In genomic region chr8:11841571-11841970, GRCm38 (mm10) we compare ENCODE assay signal across 10 mouse cellular contexts. TPM values are rescaled to one million over a fixed set of nuclear protein-coding genes. Genes with fewer than 3 reads are reported as not detected.
DNase-seq lines count a peak whose midpoint lies in the region; ATAC-seq lines count a peak whose summit lies in the region.
"Had no signal": no experiment of that assay in that cellular context is flagged by ENCODE, and none has a peak within 500 bp of the region (broad histone marks: within the 10 kb centered on the region; RNA-seq: fewer than 3 reads in every experiment).

No protein-coding gene starts in this region.

- no peaks in the 10 kb centered on the region for H3K27me3 ChIP-seq in heart, embryonic 10.5 days (ENCODE audit: insufficient read depth, poor library complexity, severe bottlenecking)
- no peaks in the 10 kb centered on the region for H3K27me3 ChIP-seq in forebrain, embryonic 14.5 days (replicated peaks; ENCODE audit: control insufficient read depth, insufficient read depth, low read length)
- no peaks in the 10 kb centered on the region for H3K27me3 ChIP-seq in intestine, embryonic 16.5 days (replicated peaks; ENCODE audit: control insufficient read depth, insufficient read depth, low read length)

- no peaks in the 10 kb centered on the region for H3K36me3 ChIP-seq in heart, embryonic 10.5 days
- no peaks in the 10 kb centered on the region; the same call in 1 of the 2 replicates for H3K36me3 ChIP-seq in forebrain, embryonic 14.5 days (ENCODE audit: control insufficient read depth, insufficient read depth, low read length)
- no peaks in the 10 kb centered on the region for H3K36me3 ChIP-seq in intestine, embryonic 16.5 days (ENCODE audit: control insufficient read depth, insufficient read depth, low read length)

- peak; percentile 73 for ATAC-seq in forebrain, embryonic 14.5 days
- no peak for ATAC-seq in intestine, embryonic 16.5 days

- 46% methylated on average over 8 of the region's 8 CpGs for WGBS in heart, embryonic 10.5 days
- WGBS in forebrain, embryonic 14.5 days, result 18% methylated on average over 8 of the region's 8 CpGs
- WGBS in intestine, embryonic 16.5 days, result 37% methylated on average over 8 of the region's 8 CpGs

- H3K9ac ChIP-seq in forebrain, embryonic 14.5 days (ENCODE audit: low read length), result no peak overlapping the region
- peak overlapping the region; percentile 32; the same call in 1 of the 2 replicates for H3K9ac ChIP-seq in intestine, embryonic 16.5 days (ENCODE audit: low read depth, low read length)

- H3K4me1 ChIP-seq in heart, embryonic 10.5 days, result peaks cover 27% of the 10 kb centered on the region
- peaks cover 16% of the 10 kb centered on the region for H3K4me1 ChIP-seq in forebrain, embryonic 14.5 days (ENCODE audit: control insufficient read depth, insufficient read depth, low read length)
- no peaks in the 10 kb centered on the region; the same call in 1 of the 2 replicates for H3K4me1 ChIP-seq in intestine, embryonic 16.5 days (ENCODE audit: control insufficient read depth, insufficient read depth, low read length)

- no peak for DNase-seq in heart, embryonic 10.5 days (ENCODE audit: low spot score)
- DNase-seq in heart, adult 8-10 months (ENCODE audit: low spot score), result no peak
- DNase-seq in NIH3T3 (ENCODE audit: low read depth), result peak; percentile 28
- DNase-seq in forebrain, embryonic 14.5 days (ENCODE audit: low spot score), result peak; percentile 81
- no peak for DNase-seq in right cerebral cortex, postnatal 4 days
- no peak for DNase-seq in layer of hippocampus, postnatal 36 days
- DNase-seq in gastrocnemius, postnatal 10 days, result no peak
- DNase-seq: liver had no signal

- no peaks in the 10 kb centered on the region for H3K9me3 ChIP-seq in heart, embryonic 10.5 days
- no peaks in the 10 kb centered on the region for H3K9me3 ChIP-seq in forebrain, embryonic 14.5 days (replicated peaks; ENCODE audit: control insufficient read depth, low read length)
- H3K9me3 ChIP-seq in intestine, embryonic 16.5 days (ENCODE audit: control insufficient read depth, low read length), result no peaks in the 10 kb centered on the region

- H3K4me3 ChIP-seq in heart, embryonic 10.5 days, result no peak overlapping the region
- H3K4me3 ChIP-seq in forebrain, embryonic 14.5 days (ENCODE audit: low read depth, low read length), result no peak overlapping the region
- H3K4me3 ChIP-seq in intestine, embryonic 16.5 days (ENCODE audit: low read length), result no peak overlapping the region

- no peak overlapping the region; the same call in 1 of the 2 replicates for H3K4me2 ChIP-seq in forebrain, embryonic 14.5 days (ENCODE audit: low read length)
- no peak overlapping the region for H3K4me2 ChIP-seq in intestine, embryonic 16.5 days (ENCODE audit: low read depth, low read length)

- 0 out of 2 replicates have a peak overlapping the region, but pooled peaks have one; percentile 44 for H3K27ac ChIP-seq in heart, embryonic 10.5 days
- peak overlapping the region; percentile 77 for H3K27ac ChIP-seq in forebrain, embryonic 14.5 days (ENCODE audit: low read depth, low read length)
- H3K27ac ChIP-seq in intestine, embryonic 16.5 days (ENCODE audit: low read length), result no peak overlapping the region

RNA-seq across cellular contexts. Expression of gene Tex29, which starts 1.3 kb away (rescaled TPM):
- polyA plus RNA-seq in heart, embryonic 10.5 days (2016; fragmentation: Nextera tagmentation; extraction: Ambion mirVana), result not detected in 2 replicates
- total RNA-seq in heart, adult 8-10 months (2022), result not detected
- 0.58 TPM in 1 of 2 replicates, not detected in the other for polyA plus RNA-seq in forebrain, embryonic 14.5 days (2014; fragmentation: Nextera tagmentation; extraction: Ambion mirVana)
- polyA plus RNA-seq in intestine, embryonic 16.5 days (2015; fragmentation: Nextera tagmentation; extraction: Ambion mirVana), result 0.37 TPM in 1 of 2 replicates, not detected in the other
- total RNA-seq in layer of hippocampus, postnatal 36 days (2021), result 1 to 10 TPM in 1 of 2 experiments, under 1 TPM in 1; 0.48 to 1.6 TPM
- not detected for total RNA-seq in gastrocnemius, postnatal 10 days (2021)
- total RNA-seq: gastrocnemius, adult 18-20 months had no signal

Comparison
In these comparisons a context has a peak if more than half of its experiments do, and no peak if none do; other contexts are left out.
1. DNase-seq: peak in NIH3T3 (single experiment) and forebrain, embryonic 14.5 days (single experiment); none in heart, embryonic 10.5 days (single experiment), heart, adult 8-10 months (single experiment), right cerebral cortex, postnatal 4 days (single experiment), layer of hippocampus, postnatal 36 days (0 of 2) and gastrocnemius, postnatal 10 days (single experiment).